ENCODE assay signal across 15 mouse cellular contexts in the genomic region with DNA sequence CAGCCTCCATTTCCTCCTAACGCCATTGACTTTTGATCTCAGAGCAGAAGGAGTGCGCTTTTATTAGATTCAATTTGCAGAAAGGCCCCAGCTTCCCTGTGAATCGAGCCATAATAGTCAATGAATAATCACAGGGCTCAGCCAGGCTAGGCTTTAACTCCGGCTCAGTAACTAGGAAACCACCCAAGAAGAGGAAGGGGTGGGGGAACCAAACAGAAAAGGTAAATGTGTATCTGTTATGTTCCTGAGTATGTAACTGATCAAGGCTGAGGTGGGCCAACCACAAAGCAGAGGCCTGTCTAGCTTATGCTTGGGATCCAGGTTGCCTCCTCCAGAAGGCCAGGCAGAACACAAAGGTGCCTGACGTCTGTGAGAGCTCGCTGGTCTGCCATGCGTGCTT. TPM values are rescaled to one million over a fixed set of nuclear protein-coding genes. Genes with fewer than 3 reads are reported as not detected.
DNase-seq lines count a peak whose midpoint lies in the region; ATAC-seq lines count a peak whose summit lies in the region.
"Had no signal": no experiment of that assay in that cellular context is flagged by ENCODE, and none has a peak within 500 bp of the region (broad histone marks: within the 10 kb centered on the region; RNA-seq: fewer than 3 reads in every experiment).

No protein-coding gene starts in this region.

- WGBS in kidney, embryonic 14.5 days: 45% methylated on average over 7 of the region's 7 CpGs
- WGBS in limb, embryonic 12.5 days: 32% methylated on average over 7 of the region's 7 CpGs

- peaks cover 19% of the 10 kb centered on the region for H3K4me1 ChIP-seq in kidney, embryonic 14.5 days (ENCODE audit: control insufficient read depth, insufficient read depth, low read length)
- peaks cover 47% of the 10 kb centered on the region for H3K4me1 ChIP-seq in limb, embryonic 12.5 days (replicated peaks)

- peaks cover 3% of the 10 kb centered on the region; the same call in 1 of the 2 replicates for H3K36me3 ChIP-seq in kidney, embryonic 14.5 days (ENCODE audit: control insufficient read depth, insufficient read depth, low read length)
- H3K36me3 ChIP-seq in limb, embryonic 12.5 days: 0 out of 2 replicates have a peak, but pooled peaks cover 6% of the 10 kb centered on the region
- H3K36me3 ChIP-seq: forebrain, embryonic 12.5 days had no signal

- no peak for ATAC-seq in kidney, embryonic 14.5 days (ENCODE audit: low FRiP score, low TSS enrichment)
- ATAC-seq in limb, embryonic 12.5 days (ENCODE audit: insufficient number of reproducible peaks, insufficient read depth, low FRiP score, low TSS enrichment, low read depth): no peak
- ATAC-seq: activated CD4-positive, CD25-positive, alpha-beta regulatory T cell, adult 4 months; inflammation-experienced regulatory T-cells, adult 6 months had no signal

- no peaks in the 10 kb centered on the region for H3K27me3 ChIP-seq in kidney, embryonic 14.5 days (ENCODE audit: control insufficient read depth, insufficient read depth, low read length)
- no peaks in the 10 kb centered on the region; the same call in 1 of the 2 replicates for H3K27me3 ChIP-seq in limb, embryonic 12.5 days

- peak overlapping the region; percentile 60 for H3K27ac ChIP-seq in kidney, embryonic 14.5 days (ENCODE audit: low read depth, low read length)
- H3K27ac ChIP-seq in limb, embryonic 12.5 days: peak overlapping the region; percentile 54; the same call in 1 of the 2 replicates
- H3K27ac ChIP-seq: forebrain, embryonic 12.5 days had no signal

- peak; percentile 8 for DNase-seq in thymus, postnatal 25 days
- DNase-seq in thymus, postnatal 36 days: no peak
- peak; percentile 76 for DNase-seq in yolk sac, embryonic 10.5 days (ENCODE audit: low spot score)
- DNase-seq in ovary, adult 18-20 months (ENCODE audit: low spot score): no peak
- no peak for DNase-seq in adrenal gland, postnatal 4 days (ENCODE audit: low spot score in 2 of 2)
- no peak for DNase-seq in ovary, postnatal 10 days (ENCODE audit: low spot score)
- DNase-seq: cerebellum, adult 11-12 months; heart, postnatal 36 days; right cerebral cortex, postnatal 14 days; thymus, postnatal 4 days had no signal

- no peaks in the 10 kb centered on the region for H3K9me3 ChIP-seq in kidney, embryonic 14.5 days (ENCODE audit: control insufficient read depth, low read length)
- no peaks in the 10 kb centered on the region for H3K9me3 ChIP-seq in limb, embryonic 12.5 days
- H3K9me3 ChIP-seq: forebrain, embryonic 12.5 days had no signal

- H3K9ac ChIP-seq in kidney, embryonic 14.5 days (ENCODE audit: low read depth, low read length): no peak overlapping the region
- H3K9ac ChIP-seq in limb, embryonic 12.5 days (replicated peaks): no peak overlapping the region
- H3K9ac ChIP-seq: forebrain, embryonic 12.5 days had no signal

- no peak overlapping the region for H3K4me2 ChIP-seq in kidney, embryonic 14.5 days (replicated peaks; ENCODE audit: low read depth, low read length)
- H3K4me2 ChIP-seq in limb, embryonic 12.5 days: no peak overlapping the region
- H3K4me2 ChIP-seq: forebrain, embryonic 12.5 days had no signal

- no peak overlapping the region for H3K4me3 ChIP-seq in kidney, embryonic 14.5 days (ENCODE audit: low read length)
- H3K4me3 ChIP-seq in limb, embryonic 12.5 days (replicated peaks): no peak overlapping the region
- H3K4me3 ChIP-seq: forebrain, embryonic 12.5 days had no signal

RNA-seq across cellular contexts. Expression of gene Ets2, which starts 1.7 kb away (rescaled TPM):
- polyA plus RNA-seq in kidney, embryonic 14.5 days (2014; fragmentation: Nextera tagmentation; extraction: Ambion mirVana): 30.3 and 46.5 TPM in 2 replicates
- polyA plus RNA-seq in limb, embryonic 12.5 days (2016; fragmentation: Nextera tagmentation; extraction: Ambion mirVana): 123 and 124 TPM in 2 replicates
- 10 to 100 TPM; 64.8 to 73.7 TPM for total RNA-seq in adrenal gland, postnatal 4 days (2021)

Comparison
In these comparisons a context has a peak if more than half of its experiments do, and no peak if none do; other contexts are left out.
1. DNase-seq: peak in thymus, postnatal 25 days (single experiment) and yolk sac, embryonic 10.5 days (single experiment); none in thymus, postnatal 36 days (0 of 2), ovary, adult 18-20 months (single experiment), adrenal gland, postnatal 4 days (0 of 2) and ovary, postnatal 10 days (single experiment).